Mouse (Mus musculus) neural tube, embryonic 14.5 days (tissue): Measurements from ENCODE around the gene Dync1i2. TPM values are rescaled to one million over a fixed set of nuclear protein-coding genes. Genes with fewer than 3 reads are reported as not detected.

ENCODE experiments used
- ATAC-seq: fragments of 200-750 bp; cut with Nextera tagmentation; 2 replicates; pipeline ENCODE4 v1.8.0; 2017; ENCODE audit warnings: low read depth, mild to moderate bottlenecking, moderate TSS enrichment, moderate library complexity
- H3K27ac ChIP-seq: fragments of 300-500 bp; sonication (generic); 2 replicates; pipeline ENCODE4 v1.5.1; 2014; ENCODE audit warnings: low read depth, mild to moderate bottlenecking, control low read depth, low read length, moderate library complexity, mixed read lengths
- H3K27me3 ChIP-seq: fragments of 300-500 bp; sonication (generic); 2 replicates; pipeline ENCODE4 v1.6.1; 2014; ENCODE audit warnings: low read length; ENCODE audit not compliant: control insufficient read depth, insufficient read depth
- H3K36me3 ChIP-seq: fragments of 300-500 bp; sonication (generic); 2 replicates; pipeline ENCODE4 v1.6.1; 2014; ENCODE audit warnings: low read length, mixed read lengths; ENCODE audit not compliant: control insufficient read depth, insufficient read depth
- H3K4me1 ChIP-seq: fragments of 300-500 bp; sonication (generic); 2 replicates; pipeline ENCODE4 v1.6.1; 2014; ENCODE audit warnings: low read length; ENCODE audit not compliant: control insufficient read depth, insufficient read depth
- H3K4me2 ChIP-seq: fragments of 300-500 bp; sonication (generic); 2 replicates; pipeline ENCODE4 v1.6.1; 2014; ENCODE audit warnings: mild to moderate bottlenecking, low read depth, low read length, control low read depth
- H3K4me3 ChIP-seq: fragments of 300-500 bp; sonication (generic); 2 replicates; pipeline ENCODE4 v1.5.1; 2014; ENCODE audit warnings: low read depth, low read length, control low read depth, mixed read lengths
- H3K9ac ChIP-seq: fragments of 300-500 bp; sonication (generic); replicated peaks from 2 replicates; pipeline ENCODE4 v1.6.1; 2014; ENCODE audit warnings: low read depth, mild to moderate bottlenecking, control low read depth, low read length, mixed read lengths
- H3K9me3 ChIP-seq: fragments of 300-500 bp; sonication (generic); 2 replicates; pipeline ENCODE4 v1.6.1; 2016; ENCODE audit warnings: low read length; ENCODE audit not compliant: control insufficient read depth
- WGBS: fragments of 180-500 bp; shearing (Covaris S2); extraction: QIAGEN DNeasy Blood & Tissue Kit; methylation state at CpG from one replicate; pipeline ENCODE4 v1.1.7; 2014; 5-methylcytosine and 5-hydroxymethylcytosine counted together
- polyA plus RNA-seq: library from polyadenylated mRNA; unstranded; fragments of >200 nt; fragmentation: Nextera tagmentation; extraction: Ambion mirVana; gene quantifications from 2 replicates; pipeline ENCODE4 v1.2.1, GENCODE M21; 2014

Dync1i2 gene
- polyA plus RNA-seq, 1 experiment from 2014 or later: 229 TPM

- WGBS: 77% methylated on average over 4 of the region's 4 CpGs
- Histone ChIP-seq H3K27ac (no peak overlapping the region), H3K9me3 (no peaks in the 10 kb centered on the region), H3K4me2 (no peak overlapping the region), H3K27me3 (no peaks in the 10 kb centered on the region), H3K36me3 (peaks cover 16% of the 10 kb centered on the region; the same call in 1 of the 2 replicates), H3K9ac (no peak overlapping the region), H3K4me3 (no peak overlapping the region), H3K4me1 (no peaks in the 10 kb centered on the region)
- ATAC-seq: no peak
These were observed 58.6 kb downstream of the Dync1i2 start for GRCm38 (mm10) chr2:71270085-71270484.

DNA sequence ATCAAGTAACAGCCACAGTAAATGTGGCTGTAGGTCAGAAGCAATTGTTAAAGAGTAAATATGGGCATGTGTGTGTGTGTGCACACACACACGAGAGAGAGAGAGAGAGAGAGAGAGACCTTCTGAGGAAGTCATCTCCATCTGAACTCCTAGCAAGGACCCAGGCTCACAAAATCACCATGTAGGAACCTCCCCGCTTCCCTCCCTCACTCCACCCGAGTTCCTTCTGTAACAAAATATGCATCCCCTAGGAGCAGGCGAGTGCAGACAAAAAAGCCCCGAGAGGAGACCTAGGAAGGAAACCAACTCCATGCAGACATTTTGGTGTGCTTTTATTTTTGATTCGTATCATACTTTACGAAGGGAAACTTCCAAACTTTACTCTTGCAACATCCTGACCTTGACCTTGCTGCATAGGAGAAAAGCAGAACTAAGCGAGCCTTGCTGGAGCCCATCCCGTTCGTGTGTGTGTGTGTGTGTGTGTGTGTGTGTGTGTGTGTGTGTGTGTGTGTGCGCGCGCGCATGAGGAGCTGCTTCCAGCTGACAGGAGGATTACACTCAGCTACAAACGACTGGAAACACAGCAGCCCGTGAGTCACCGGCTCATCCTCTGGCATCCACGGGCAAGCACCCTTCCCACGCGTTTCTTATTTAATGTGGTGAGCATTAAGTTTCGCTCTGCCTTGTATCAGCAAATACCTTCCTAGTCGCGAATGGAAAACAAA lies 62.6 kb downstream of the Dync1i2 start:
- no peaks in the 10 kb centered on the region for H3K4me1 ChIP-seq
- no peak for ATAC-seq
- 75% methylated on average over 20 of the region's 23 CpGs for WGBS
- H3K27me3 ChIP-seq: no peaks in the 10 kb centered on the region
- no peak overlapping the region for H3K4me2 ChIP-seq
- no peaks in the 10 kb centered on the region for H3K9me3 ChIP-seq
- no peak overlapping the region for H3K27ac ChIP-seq
- H3K9ac ChIP-seq: no peak overlapping the region
- H3K36me3 ChIP-seq: peaks cover 20% of the 10 kb centered on the region; the same call in 1 of the 2 replicates
- no peak overlapping the region for H3K4me3 ChIP-seq

DNA sequence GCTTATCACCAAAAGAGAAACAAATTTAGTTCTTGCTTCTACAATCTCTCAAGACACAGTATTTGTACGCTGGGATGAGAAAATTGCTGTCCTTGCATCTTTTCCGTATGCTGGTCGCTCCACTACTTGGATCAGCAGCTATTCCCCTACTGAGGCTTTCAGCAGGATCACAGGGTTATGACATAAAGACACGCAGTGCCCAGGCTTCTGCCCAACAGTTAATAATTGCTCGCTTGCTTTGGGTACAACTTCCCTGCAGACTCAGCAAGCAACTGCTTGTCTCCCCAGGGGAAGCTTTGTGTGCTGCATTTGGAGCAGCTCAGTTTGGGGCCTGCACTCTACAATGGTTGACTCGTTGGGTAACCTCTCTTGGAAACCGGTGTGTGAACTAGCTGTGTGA lies 64.2 kb downstream of the Dync1i2 start:
- WGBS: 81% methylated on average over 7 of the region's 7 CpGs
- H3K36me3 ChIP-seq: peaks cover 20% of the 10 kb centered on the region; the same call in 1 of the 2 replicates
- H3K4me2 ChIP-seq: no peak overlapping the region

DNA sequence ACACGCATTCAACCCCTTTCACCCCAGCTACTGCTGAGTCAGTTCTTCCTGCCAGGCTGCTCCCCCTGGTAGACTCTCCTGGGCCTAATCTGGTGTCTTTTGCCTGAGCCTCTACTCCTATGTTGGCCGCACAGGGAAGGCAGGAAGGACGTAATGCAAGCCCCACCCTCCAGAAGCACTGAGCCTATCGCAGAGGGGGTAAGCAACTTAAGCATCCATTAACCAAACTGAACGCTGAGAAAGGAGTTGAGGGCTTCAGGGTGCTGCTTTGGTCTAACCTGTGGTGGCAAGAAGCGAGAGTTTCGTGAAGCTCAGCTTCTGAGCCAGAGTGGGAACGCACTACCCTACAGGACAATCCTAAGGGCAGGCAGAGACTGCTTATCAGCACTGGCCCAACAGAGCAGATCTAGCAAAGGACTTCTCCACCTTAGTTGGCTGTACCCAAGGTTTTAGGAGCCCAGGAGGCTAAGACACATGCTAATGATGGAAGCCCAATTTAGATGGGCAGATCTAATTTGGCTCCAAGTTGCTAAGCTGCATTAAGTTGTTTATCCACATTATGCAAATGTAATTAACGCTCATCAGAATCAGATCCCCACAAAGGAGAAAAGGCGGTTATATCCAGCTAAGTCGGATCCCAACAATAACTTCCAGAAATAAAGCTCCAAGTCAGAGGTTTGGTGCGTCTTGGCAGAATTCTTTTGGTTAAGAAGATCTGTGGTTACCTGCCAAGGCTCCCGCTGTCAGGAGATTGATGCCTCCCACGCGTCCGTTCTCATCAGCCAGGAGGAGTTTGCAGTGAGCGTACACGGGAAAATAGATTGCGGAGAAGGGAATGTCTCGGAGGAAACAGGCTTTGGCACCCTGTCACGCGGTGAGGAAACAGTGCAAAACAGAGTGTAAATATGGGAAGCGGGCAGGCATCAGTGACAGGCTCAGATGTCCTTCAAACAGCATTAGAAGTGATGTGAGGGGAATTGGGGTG lies 67.6 kb downstream of the Dync1i2 start:
- Histone ChIP-seq H3K36me3 (peaks cover 26% of the 10 kb centered on the region), H3K4me1 (no peaks in the 10 kb centered on the region), H3K4me3 (no peak overlapping the region), H3K27me3 (no peaks in the 10 kb centered on the region), H3K4me2 (no peak overlapping the region), H3K9me3 (no peaks in the 10 kb centered on the region), H3K27ac (no peak overlapping the region), H3K9ac (no peak overlapping the region)
- ATAC-seq: no peak
- 64% methylated on average over 23 of the region's 23 CpGs for WGBS

More for the DNA sequence above, 64.2 kb downstream of the Dync1i2 start:
- Histone ChIP-seq H3K4me1 (no peaks in the 10 kb centered on the region), H3K9me3 (no peaks in the 10 kb centered on the region), H3K27ac (no peak overlapping the region), H3K27me3 (no peaks in the 10 kb centered on the region), H3K4me3 (no peak overlapping the region), H3K9ac (no peak overlapping the region)
- ATAC-seq: no peak

DNA sequence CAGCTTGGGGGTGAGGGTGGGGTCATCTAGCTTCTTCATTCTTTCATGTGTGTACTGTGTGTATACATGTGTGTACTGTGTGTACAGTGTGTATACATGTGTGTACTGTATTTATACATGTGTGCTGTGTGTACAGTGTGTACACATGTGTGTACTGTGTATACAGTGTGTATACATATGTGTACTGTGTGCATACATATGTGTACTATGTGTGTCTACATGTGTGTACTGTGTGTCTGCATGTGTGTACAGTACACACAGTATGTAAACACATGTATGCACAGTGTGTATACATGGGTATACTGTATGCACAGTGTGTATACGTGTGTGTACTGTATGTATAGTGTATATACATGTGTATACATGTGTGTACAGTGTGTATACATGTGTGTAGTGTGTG lies 70.5 kb downstream of the Dync1i2 start:
- Histone ChIP-seq H3K9ac (no peak overlapping the region), H3K27ac (no peak overlapping the region), H3K27me3 (no peaks in the 10 kb centered on the region), H3K4me1 (no peaks in the 10 kb centered on the region), H3K4me3 (no peak overlapping the region), H3K9me3 (no peaks in the 10 kb centered on the region), H3K4me2 (no peak overlapping the region), H3K36me3 (peaks cover 7% of the 10 kb centered on the region)
- 90% methylated on average over 1 of the region's 1 CpGs for WGBS
- ATAC-seq: no peak

DNA sequence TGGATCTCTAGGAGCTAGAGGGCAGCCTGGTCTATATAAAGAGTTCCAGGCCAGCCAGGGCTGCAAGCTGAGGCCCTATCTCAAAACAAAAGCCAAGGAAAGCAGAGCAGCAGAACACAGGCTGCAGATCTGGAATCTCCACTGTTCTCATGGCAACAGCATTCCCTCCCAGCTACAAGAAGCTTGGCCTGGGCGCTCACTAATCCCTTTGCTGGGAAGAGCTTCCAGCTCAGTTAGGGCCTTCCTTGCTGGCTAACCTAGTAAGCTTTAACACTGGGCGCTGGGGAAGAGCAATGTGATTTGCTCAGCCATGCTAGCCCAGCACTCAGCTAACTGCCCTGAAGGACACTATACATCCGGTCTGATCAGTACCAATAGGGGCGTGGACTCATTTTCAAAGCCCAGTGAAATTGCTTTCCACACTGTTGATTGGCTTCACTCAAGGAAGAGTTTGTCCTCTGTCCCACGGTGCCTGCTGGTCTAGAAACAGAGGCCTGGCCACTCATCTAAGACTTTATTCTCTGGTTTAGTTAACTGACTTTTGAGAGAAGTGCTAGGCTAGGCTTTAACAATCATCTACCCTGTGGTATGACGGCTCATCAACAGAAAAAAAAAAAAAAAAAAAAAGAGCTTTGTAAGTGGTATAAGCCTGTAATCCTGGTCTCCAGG lies 78.7 kb downstream of the Dync1i2 start:
- H3K4me2 ChIP-seq: no peak overlapping the region
- ATAC-seq: no peak
- no peak overlapping the region for H3K27ac ChIP-seq
- WGBS: 62% methylated on average over 6 of the region's 6 CpGs
- no peaks in the 10 kb centered on the region for H3K4me1 ChIP-seq
- no peaks in the 10 kb centered on the region for H3K9me3 ChIP-seq
- no peaks in the 10 kb centered on the region for H3K27me3 ChIP-seq
- H3K9ac ChIP-seq: no peak overlapping the region
- no peak overlapping the region for H3K4me3 ChIP-seq
- H3K36me3 ChIP-seq: no peaks in the 10 kb centered on the region

- H3K9me3 ChIP-seq: no peaks in the 10 kb centered on the region
- H3K4me3 ChIP-seq: no peak overlapping the region
- no peak overlapping the region for H3K4me2 ChIP-seq
- H3K27me3 ChIP-seq: no peaks in the 10 kb centered on the region
- ATAC-seq: no peak
- no peak overlapping the region for H3K9ac ChIP-seq
- 53% methylated on average over 5 of the region's 5 CpGs for whole genome bisulfite sequencing
- no peak overlapping the region for H3K27ac ChIP-seq
- no peaks in the 10 kb centered on the region for H3K4me1 ChIP-seq
- no peaks in the 10 kb centered on the region for H3K36me3 ChIP-seq
These were observed 80.1 kb downstream of the Dync1i2 start for GRCm38 (mm10) chr2:71291566-71291965.

DNA sequence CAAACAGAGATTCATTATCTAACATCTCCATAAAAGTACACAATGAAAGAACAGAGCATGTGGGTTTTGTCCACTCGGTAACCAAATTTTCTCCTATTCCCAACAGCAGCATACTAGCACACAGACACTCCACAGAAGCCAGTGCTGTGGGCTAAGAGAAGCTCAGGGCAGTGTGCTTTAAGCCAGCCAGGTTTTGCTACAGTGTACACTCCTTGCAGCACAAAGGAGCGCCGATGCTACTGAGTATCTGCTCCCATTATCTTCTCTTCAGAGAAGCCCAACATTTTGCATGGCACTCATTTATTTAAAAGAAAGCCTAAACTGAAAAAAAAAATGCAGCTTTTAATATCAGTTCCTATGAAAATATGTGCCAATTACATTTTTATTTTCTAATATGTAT lies 82.5 kb downstream of the Dync1i2 start:
- Histone ChIP-seq H3K4me3 (no peak overlapping the region), H3K4me2 (no peak overlapping the region), H3K9ac (no peak overlapping the region), H3K4me1 (no peaks in the 10 kb centered on the region), H3K27me3 (no peaks in the 10 kb centered on the region), H3K9me3 (no peaks in the 10 kb centered on the region), H3K36me3 (no peaks in the 10 kb centered on the region), H3K27ac (no peak overlapping the region)
- 76% methylated on average over 3 of the region's 3 CpGs for WGBS
- no peak for ATAC-seq
